Mouse (Mus musculus): ENCODE measurements around the gene Med17.

Med17 gene

GRCm38 (mm10) chr9:15237516-15238296 lies 42.0 kb downstream of the Med17 start:
- no peak for DNase-seq (ENCODE audit: low spot score)

GRCm38 (mm10) chr9:15235986-15236385 lies 43.7 kb downstream of the Med17 start:
- no peak for DNase-seq (ENCODE audit: low spot score)

- DNase-seq (ENCODE audit: low spot score): no peak
Measured at GRCm38 (mm10) chr9:15233604-15234003, 46.1 kb downstream of the Med17 start.

- DNase-seq (ENCODE audit: low spot score): no peak
Measured at GRCm38 (mm10) chr9:15232445-15232844, 47.3 kb downstream of the Med17 start.

- DNase-seq (ENCODE audit: low spot score): no peak
Measured at GRCm38 (mm10) chr9:15224912-15225311, 54.8 kb downstream of the Med17 start.

GRCm38 (mm10) chr9:15213695-15214094 lies 66.0 kb downstream of the Med17 start:
- DNase-seq (ENCODE audit: low spot score): no peak

GRCm38 (mm10) chr9:15211876-15212275 lies 67.9 kb downstream of the Med17 start:
- no peak for DNase-seq (ENCODE audit: low spot score)

Measured in MN1 (cell line).